Mouse (Mus musculus): ENCODE data around the gene Fam98a. TPM values are rescaled to one million over a fixed set of nuclear protein-coding genes. Genes with fewer than 3 reads are reported as not detected.

Gene Fam98a
- polyA plus RNA-seq, 1 experiment from 2014 or later: 26.4 TPM

DNA sequence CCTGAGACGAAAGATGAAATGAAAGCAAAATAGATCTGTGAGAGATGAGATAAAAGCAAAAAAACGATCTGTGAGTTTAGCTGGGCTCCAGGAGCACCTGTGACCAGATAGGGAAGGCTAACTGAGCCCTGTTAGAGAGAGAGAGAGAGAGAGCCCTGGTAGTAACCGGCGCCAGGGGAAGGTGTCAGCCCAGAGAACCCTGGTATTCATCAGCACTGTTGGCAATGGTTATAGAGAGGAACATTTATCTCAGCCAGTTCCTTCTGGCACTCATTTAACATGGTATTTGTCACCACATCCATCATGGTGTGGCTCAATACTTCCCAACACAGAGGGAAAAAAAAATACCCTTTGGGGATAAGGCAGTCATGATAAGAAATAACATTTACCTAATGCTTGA, 35.2 kb downstream of the Fam98a start:
- no peak for DNase-seq (ENCODE audit: low spot score)
- Histone ChIP-seq H3K36me3 (no peaks in the 10 kb centered on the region), H3K9me3 (no peaks in the 10 kb centered on the region), H3K27me3 (ENCODE audit: insufficient read depth, poor library complexity, severe bottlenecking) (no peaks in the 10 kb centered on the region), H3K4me1 (peaks cover 12% of the 10 kb centered on the region; the same call in 1 of the 2 replicates), H3K27ac (no peak overlapping the region), H3K4me3 (no peak overlapping the region)
- WGBS: 60% methylated on average over 4 of the region's 4 CpGs

DNA sequence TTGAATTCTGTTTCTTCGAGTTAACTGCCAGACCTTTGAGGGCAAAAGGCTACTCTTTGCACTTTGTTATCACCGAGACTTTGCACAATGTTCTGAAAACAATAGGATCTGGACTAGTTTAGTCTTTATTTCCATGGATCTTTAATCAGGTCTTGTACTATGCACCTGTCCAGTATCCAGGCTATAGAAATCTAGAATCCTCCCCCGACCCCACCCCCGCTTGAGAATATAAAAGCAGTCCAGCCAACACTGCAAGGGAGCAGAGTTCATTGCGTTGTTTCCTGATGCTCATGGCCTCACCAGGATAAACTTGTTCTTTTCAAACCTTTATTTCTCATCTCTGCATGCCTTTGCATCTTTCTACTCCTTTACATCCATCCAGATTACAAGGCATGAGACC, 42.5 kb downstream of the Fam98a start:
- Histone ChIP-seq H3K27me3 (ENCODE audit: insufficient read depth, poor library complexity, severe bottlenecking) (no peaks in the 10 kb centered on the region), H3K36me3 (no peaks in the 10 kb centered on the region), H3K9me3 (no peaks in the 10 kb centered on the region), H3K4me1 (no peaks in the 10 kb centered on the region), H3K4me3 (no peak overlapping the region), H3K27ac (no peak overlapping the region)
- WGBS: 86% methylated on average over 5 of the region's 5 CpGs
- no peak for DNase-seq (ENCODE audit: low spot score)

DNA sequence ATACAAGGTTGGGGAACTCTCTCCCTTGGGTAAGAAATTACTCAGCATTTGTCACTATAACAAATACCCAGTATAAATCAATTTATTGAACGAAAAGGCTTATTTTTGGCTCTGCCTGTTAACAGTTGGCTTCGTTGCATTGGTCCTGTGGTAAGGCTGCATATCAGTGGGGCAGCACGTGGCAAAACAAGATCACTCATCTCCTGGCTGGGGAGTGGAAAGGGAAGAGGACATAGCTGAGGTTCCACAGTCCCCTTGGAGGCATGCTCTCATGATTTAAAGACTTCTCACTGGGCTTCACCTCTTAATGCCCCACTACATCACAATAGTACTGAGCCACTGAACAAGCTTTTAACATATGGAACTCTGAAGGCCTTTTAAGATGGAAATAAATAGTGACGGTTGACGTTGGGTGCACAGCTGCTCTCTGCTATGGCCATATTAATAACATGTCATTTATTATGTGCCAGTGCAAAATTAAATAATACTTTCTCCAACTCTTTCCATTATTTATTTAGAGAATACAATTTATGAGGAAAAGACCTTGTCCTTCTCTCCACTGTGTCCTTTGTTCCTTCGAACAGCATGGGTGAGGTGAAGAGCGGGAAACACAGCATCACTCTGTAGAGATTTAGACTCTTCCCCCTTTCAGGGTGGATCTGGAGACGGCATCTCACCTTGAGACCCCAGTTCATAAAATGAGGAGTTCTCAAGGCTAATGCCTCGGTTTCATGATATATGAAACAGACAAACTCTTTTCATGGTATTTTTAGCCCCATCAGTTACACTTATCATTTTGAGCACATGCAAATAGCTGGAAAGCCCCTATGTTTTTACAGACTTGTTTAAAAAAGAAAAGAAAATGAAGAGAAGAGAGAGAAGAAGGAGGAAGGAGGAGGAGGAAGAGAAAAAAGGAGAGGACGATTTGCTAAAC, 44.8 kb downstream of the Fam98a start:
- Histone ChIP-seq H3K27me3 (ENCODE audit: insufficient read depth, poor library complexity, severe bottlenecking) (no peaks in the 10 kb centered on the region), H3K4me3 (no peak overlapping the region), H3K9me3 (no peaks in the 10 kb centered on the region), H3K4me1 (no peaks in the 10 kb centered on the region), H3K36me3 (no peaks in the 10 kb centered on the region; the same call in 1 of the 2 replicates), H3K27ac (no peak overlapping the region)
- 80% methylated on average over 10 of the region's 10 CpGs for WGBS
- DNase-seq (ENCODE audit: low spot score): no peak

DNA sequence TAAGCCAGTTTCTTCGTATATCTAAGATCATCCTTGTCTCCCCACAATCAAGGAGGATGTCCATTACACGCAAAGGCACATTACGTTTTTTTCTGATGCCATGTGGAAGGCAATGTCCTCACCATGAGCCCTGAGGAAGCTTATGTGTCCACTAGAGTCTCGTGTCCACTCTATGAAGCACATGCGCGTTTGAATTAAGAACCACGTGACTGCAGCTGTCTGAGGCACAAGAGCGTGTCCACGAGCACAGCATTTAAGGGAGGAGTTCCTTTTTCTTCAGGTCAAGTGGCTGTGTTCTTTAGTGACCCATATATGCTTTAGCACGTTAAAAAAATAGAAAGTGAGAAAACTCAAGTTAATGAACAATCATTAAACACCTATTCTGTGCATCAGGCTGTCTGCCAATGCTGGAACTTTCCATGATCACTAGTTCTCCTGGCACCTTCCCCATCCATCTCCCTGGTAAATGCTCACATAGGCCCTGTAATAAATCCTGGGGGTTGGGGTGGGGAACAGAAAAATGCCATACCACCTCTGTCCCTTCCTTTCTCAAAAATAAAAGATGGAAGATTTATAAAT, 45.6 kb downstream of the Fam98a start:
- H3K9me3 ChIP-seq: no peaks in the 10 kb centered on the region
- H3K36me3 ChIP-seq: no peaks in the 10 kb centered on the region; the same call in 1 of the 2 replicates
- H3K4me3 ChIP-seq: no peak overlapping the region
- DNase-seq (ENCODE audit: low spot score): no peak
- no peaks in the 10 kb centered on the region for H3K4me1 ChIP-seq
- 84% methylated on average over 10 of the region's 10 CpGs for WGBS
- no peaks in the 10 kb centered on the region for H3K27me3 ChIP-seq (ENCODE audit: insufficient read depth, poor library complexity, severe bottlenecking)
- H3K27ac ChIP-seq: no peak overlapping the region

DNA sequence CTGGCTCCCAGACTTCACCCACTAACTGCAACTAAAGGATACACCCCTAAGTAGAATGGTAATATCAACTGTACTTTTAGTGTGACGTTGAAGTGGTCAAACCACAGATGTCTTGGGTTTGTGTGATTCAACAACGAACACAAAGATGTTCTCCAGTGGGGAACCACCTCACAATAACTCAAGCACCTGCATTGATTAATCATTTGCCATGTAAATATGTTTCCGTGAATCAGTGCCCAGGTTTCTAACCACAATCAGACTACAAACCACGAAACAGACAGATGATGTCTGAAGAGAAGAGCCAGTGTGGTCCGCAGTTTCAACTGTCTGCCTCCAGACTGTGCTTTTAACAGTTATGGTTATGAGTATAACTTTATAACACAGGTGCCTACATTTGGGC, 46.7 kb downstream of the Fam98a start:
- Histone ChIP-seq H3K27me3 (ENCODE audit: insufficient read depth, poor library complexity, severe bottlenecking) (no peaks in the 10 kb centered on the region), H3K36me3 (no peaks in the 10 kb centered on the region; the same call in 1 of the 2 replicates), H3K9me3 (no peaks in the 10 kb centered on the region), H3K4me1 (no peaks in the 10 kb centered on the region), H3K4me3 (no peak overlapping the region), H3K27ac (no peak overlapping the region)
- DNase-seq (ENCODE audit: low spot score): no peak
- WGBS: 88% methylated on average over 5 of the region's 5 CpGs

DNA sequence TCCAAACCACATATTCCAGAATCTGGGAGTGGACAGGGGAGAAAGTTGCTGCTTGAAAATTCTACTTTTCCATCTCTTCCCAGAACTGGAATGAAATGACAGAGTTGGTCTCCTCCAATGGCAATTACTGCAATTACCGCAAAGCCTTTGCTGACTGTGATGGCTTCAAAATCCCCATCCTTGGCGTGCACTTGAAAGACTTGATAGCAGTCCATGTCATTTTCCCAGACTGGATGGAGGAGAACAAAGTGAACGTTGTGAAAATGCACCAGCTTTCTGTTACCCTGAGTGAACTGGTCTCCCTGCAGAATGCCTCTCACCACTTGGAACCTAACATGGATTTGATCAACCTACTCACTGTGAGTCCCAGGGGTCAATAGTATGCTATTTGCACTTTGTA, 48.7 kb downstream of the Fam98a start:
- Histone ChIP-seq H3K4me3 (no peak overlapping the region), H3K27ac (no peak overlapping the region), H3K27me3 (ENCODE audit: insufficient read depth, poor library complexity, severe bottlenecking) (no peaks in the 10 kb centered on the region), H3K4me1 (no peaks in the 10 kb centered on the region), H3K36me3 (no peaks in the 10 kb centered on the region; the same call in 1 of the 2 replicates), H3K9me3 (no peaks in the 10 kb centered on the region)
- 81% methylated on average over 3 of the region's 3 CpGs for WGBS
- DNase-seq (ENCODE audit: low spot score): no peak

DNA sequence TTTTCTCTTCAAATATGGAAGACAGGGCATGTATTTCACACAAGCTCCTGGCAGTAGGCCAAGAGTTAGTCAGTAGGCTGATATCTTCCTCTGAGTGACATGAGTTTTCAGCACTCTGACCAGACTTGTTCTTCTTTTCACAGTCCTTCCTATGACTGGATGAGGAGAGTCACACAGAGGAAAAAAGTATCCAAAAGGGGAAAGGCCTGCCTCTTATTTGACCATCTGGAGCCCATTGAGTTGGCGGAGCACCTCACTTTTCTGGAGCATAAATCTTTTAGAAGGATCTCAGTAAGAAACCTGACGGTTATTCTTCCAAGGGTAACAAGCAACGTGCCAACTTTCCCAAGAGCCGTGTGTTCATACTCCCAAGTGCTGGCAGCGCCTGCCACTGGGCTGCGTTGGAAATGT, 53.5 kb downstream of the Fam98a start:
- WGBS: 87% methylated on average over 6 of the region's 6 CpGs

DNA sequence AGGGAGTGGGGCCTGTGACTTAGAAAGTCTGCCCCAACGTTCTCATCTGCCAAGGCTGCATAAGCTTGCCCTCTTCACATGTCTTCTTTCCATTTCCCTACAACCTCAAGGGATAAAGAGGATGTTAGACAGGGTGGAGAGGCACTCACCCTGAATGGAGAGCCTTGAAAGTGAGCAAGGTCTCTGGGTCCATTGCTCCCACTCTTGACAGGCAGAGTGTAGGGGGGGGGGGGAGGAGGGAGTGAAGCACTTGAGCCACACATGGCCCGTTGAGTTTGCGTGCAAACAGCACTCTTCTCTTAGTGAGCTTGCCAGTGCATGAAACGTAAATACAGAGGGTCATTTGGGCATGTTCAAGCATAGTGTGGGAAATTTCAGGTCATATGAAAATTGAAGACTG, 56.5 kb downstream of the Fam98a start:
- no peak overlapping the region for H3K27ac ChIP-seq
- H3K36me3 ChIP-seq: no peaks in the 10 kb centered on the region
- 81% methylated on average over 4 of the region's 4 CpGs for WGBS
- no peak overlapping the region for H3K4me3 ChIP-seq
- no peaks in the 10 kb centered on the region for H3K4me1 ChIP-seq
- H3K9me3 ChIP-seq: no peaks in the 10 kb centered on the region
- no peaks in the 10 kb centered on the region for H3K27me3 ChIP-seq (ENCODE audit: insufficient read depth, poor library complexity, severe bottlenecking)
- DNase-seq (ENCODE audit: low spot score): no peak

More for the DNA sequence above, 53.5 kb downstream of the Fam98a start:
- Histone ChIP-seq H3K4me3 (no peak overlapping the region), H3K4me1 (no peaks in the 10 kb centered on the region), H3K36me3 (no peaks in the 10 kb centered on the region; the same call in 1 of the 2 replicates), H3K27me3 (ENCODE audit: insufficient read depth, poor library complexity, severe bottlenecking) (no peaks in the 10 kb centered on the region), H3K9me3 (no peaks in the 10 kb centered on the region), H3K27ac (no peak overlapping the region)
- no peak for DNase-seq (ENCODE audit: low spot score)

Other genes with a start within 250 kb of the Fam98a start
- gene Rasgrp3, start 116.0 kb downstream of the Fam98a start, polyA plus RNA-seq (2016; fragmentation: Nextera tagmentation; extraction: Ambion mirVana): 15.4 and 18.5 TPM in 2 replicates